ENCODE assay signal across 21 mouse cellular contexts in the genomic region with DNA sequence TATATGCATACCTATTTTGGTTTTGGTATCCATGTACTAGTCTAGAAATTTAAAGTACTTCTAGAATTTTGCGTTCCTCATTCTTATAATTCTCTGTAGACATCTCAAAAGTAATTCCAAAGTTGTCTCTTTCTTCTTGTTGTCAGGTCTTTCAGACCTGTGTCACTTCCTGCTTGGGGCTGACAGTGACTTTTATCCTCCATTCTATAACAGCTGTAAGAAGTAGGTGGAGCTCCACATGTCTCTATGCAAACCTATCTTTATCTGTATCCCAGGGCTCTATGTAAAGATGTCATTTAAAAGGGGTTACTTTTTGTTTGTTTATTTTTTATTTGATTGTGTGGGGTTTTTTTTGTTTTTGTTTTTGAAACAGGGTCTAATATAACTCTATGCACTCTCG. TPM values are rescaled to one million over a fixed set of nuclear protein-coding genes. Genes with fewer than 3 reads are reported as not detected.
"Had no signal": no experiment of that assay in that cellular context is flagged by ENCODE, and none has a peak within 500 bp of the region (broad histone marks: within the 10 kb centered on the region; RNA-seq: fewer than 3 reads in every experiment).

No protein-coding gene starts in this region.

- H3K4me3 ChIP-seq: intestine, embryonic 15.5 days; limb, embryonic 12.5 days; limb, embryonic 15.5 days; midbrain, embryonic 12.5 days; midbrain, embryonic 15.5 days; neural tube, embryonic 13.5 days had no signal

- H3K27ac ChIP-seq: limb, embryonic 12.5 days; limb, embryonic 15.5 days; liver, embryonic 14.5 days; midbrain, embryonic 12.5 days; midbrain, embryonic 15.5 days; neural tube, embryonic 13.5 days; stomach, postnatal 0 days had no signal

- H3K36me3 ChIP-seq: intestine, embryonic 15.5 days; limb, embryonic 12.5 days; limb, embryonic 15.5 days; midbrain, embryonic 12.5 days; midbrain, embryonic 15.5 days; neural tube, embryonic 13.5 days had no signal

- H3K9me3 ChIP-seq: intestine, embryonic 15.5 days; limb, embryonic 12.5 days; limb, embryonic 15.5 days; midbrain, embryonic 12.5 days; midbrain, embryonic 15.5 days; neural tube, embryonic 13.5 days had no signal

- DNase-seq: kidney, adult 11 months; kidney, adult 9 months; kidney, postnatal 14 days; kidney, postnatal 4 days; left cerebral cortex, postnatal 4 days; liver, postnatal 0 days; lung, embryonic 14.5 days; lung, postnatal 10 days; lung, postnatal 36 days; right cerebral cortex, postnatal 14 days; right cerebral cortex, postnatal 4 days had no signal

- ATAC-seq: midbrain, embryonic 15.5 days had no signal

- H3K27me3 ChIP-seq: intestine, embryonic 15.5 days; limb, embryonic 12.5 days; limb, embryonic 15.5 days; midbrain, embryonic 12.5 days; midbrain, embryonic 15.5 days; neural tube, embryonic 13.5 days had no signal

- H3K9ac ChIP-seq: intestine, embryonic 15.5 days; limb, embryonic 12.5 days; limb, embryonic 15.5 days; liver, embryonic 14.5 days; liver, postnatal 0 days; lung, embryonic 14.5 days; midbrain, embryonic 12.5 days; midbrain, embryonic 15.5 days; neural tube, embryonic 13.5 days had no signal

RNA-seq across cellular contexts. Expression of a gene that starts 57.5 kb away (rescaled TPM):
- total RNA-seq: layer of hippocampus, adult 18-20 months; left cerebral cortex, postnatal 4 days; neutrophil, adult 5-6 weeks had no signal
- polyA plus RNA-seq: stomach, postnatal 0 days had no signal
